Mouse (Mus musculus) lung, embryonic 14.5 days (tissue): ENCODE results near the gene Nat9. TPM values are rescaled to one million over a fixed set of nuclear protein-coding genes. Genes with fewer than 3 reads are reported as not detected.

ENCODE experiments used
- ATAC-seq: fragments of 200-750 bp; cut with Nextera tagmentation; 2 replicates; pipeline ENCODE4 v1.8.0; 2017; ENCODE audit warnings: mild to moderate bottlenecking, moderate TSS enrichment, moderate library complexity; ENCODE audit not compliant: insufficient read depth
- DNase-seq: peaks from one replicate; pipeline ENCODE4 v3.0.0-alpha.2; 2015
- H3K27ac ChIP-seq: fragments of 300-500 bp; sonication (generic); 2 replicates; pipeline ENCODE4 v1.5.1; 2014; ENCODE audit warnings: low read depth, mild to moderate bottlenecking, moderate library complexity
- H3K27me3 ChIP-seq: fragments of 300-500 bp; sonication (generic); 2 replicates; pipeline ENCODE4 v1.6.1; 2014; ENCODE audit warnings: low read length, control low read depth; ENCODE audit not compliant: insufficient read depth
- H3K36me3 ChIP-seq: fragments of 300-500 bp; sonication (generic); 2 replicates; pipeline ENCODE4 v1.6.1; 2014; ENCODE audit warnings: control low read depth; ENCODE audit not compliant: insufficient read depth
- H3K4me1 ChIP-seq: fragments of 300-500 bp; sonication (generic); 2 replicates; pipeline ENCODE4 v1.6.1; 2014; ENCODE audit warnings: antibody characterized with exemption, control low read depth; ENCODE audit not compliant: insufficient read depth
- H3K4me2 ChIP-seq: fragments of 300-500 bp; sonication (generic); 2 replicates; pipeline ENCODE4 v1.6.1; 2014; ENCODE audit warnings: mild to moderate bottlenecking
- H3K4me3 ChIP-seq: fragments of 300-500 bp; sonication (generic); 2 replicates; pipeline ENCODE4 v1.5.1; 2014; ENCODE audit warnings: low read depth, low read length
- H3K9ac ChIP-seq: fragments of 300-500 bp; sonication (generic); 2 replicates; pipeline ENCODE4 v1.6.1; 2014
- H3K9me3 ChIP-seq: fragments of 300-500 bp; sonication (generic); 2 replicates; pipeline ENCODE4 v1.6.1; 2016; ENCODE audit warnings: low read depth, low read length, control low read depth
- CTCF ChIP-seq: IDR thresholded peaks from 2 replicates; pipeline ENCODE4 v1.5.1; 2016; ENCODE audit warnings: antibody characterized with exemption, low read depth
- WGBS: fragments of 180-500 bp; shearing (Covaris S2); extraction: QIAGEN DNeasy Blood & Tissue Kit; methylation state at CpG from one replicate; pipeline ENCODE4 v1.1.7; 2014; 5-methylcytosine and 5-hydroxymethylcytosine counted together
- polyA plus RNA-seq: library from polyadenylated mRNA; unstranded; fragments of >200 nt; fragmentation: Nextera tagmentation; extraction: Ambion mirVana; gene quantifications from 2 replicates; pipeline ENCODE4 v1.2.1, GENCODE M21; 2014

Nat9 gene
- polyA plus RNA-seq, 1 experiment from 2014 or later: 17.9 TPM

GRCm38 (mm10) chr11:115224889-115225288 lies 37.2 kb upstream of the Nat9 start:
- ATAC-seq: no peak
- 34% methylated on average over 8 of the region's 8 CpGs for WGBS

GRCm38 (mm10) chr11:115223877-115224276 lies 36.2 kb upstream of the Nat9 start:
- H3K4me1 ChIP-seq: peaks cover 38% of the 10 kb centered on the region
- no peak overlapping the region for H3K9ac ChIP-seq
- H3K4me3 ChIP-seq: no peak overlapping the region
- H3K9me3 ChIP-seq: no peaks in the 10 kb centered on the region
- DNase-seq (no peak), ATAC-seq (no peak)
- TF ChIP-seq CTCF: no peak
- H3K4me2 ChIP-seq: 0 out of 2 replicates have a peak overlapping the region, but pooled peaks have one; percentile 12
- H3K27me3 ChIP-seq: peaks cover 19% of the 10 kb centered on the region; the same call in 1 of the 2 replicates
- no peaks in the 10 kb centered on the region; the same call in 1 of the 2 replicates for H3K36me3 ChIP-seq
- 50% methylated on average over 6 of the region's 6 CpGs for WGBS
- no peak overlapping the region for H3K27ac ChIP-seq

More at GRCm38 (mm10) chr11:115224889-115225288, 37.2 kb upstream of the Nat9 start:
- DNase-seq: peak; percentile 73
- TF ChIP-seq CTCF: peak; percentile 61
- H3K4me2 ChIP-seq: no peak overlapping the region
- H3K27ac ChIP-seq: no peak overlapping the region
- no peaks in the 10 kb centered on the region for H3K9me3 ChIP-seq
- H3K9ac ChIP-seq: no peak overlapping the region
- H3K36me3 ChIP-seq: no peaks in the 10 kb centered on the region; the same call in 1 of the 2 replicates
- peaks cover 19% of the 10 kb centered on the region; the same call in 1 of the 2 replicates for H3K27me3 ChIP-seq
- H3K4me1 ChIP-seq: peaks cover 36% of the 10 kb centered on the region
- H3K4me3 ChIP-seq: no peak overlapping the region

- no peak for TF ChIP-seq CTCF
These were observed 35.8 kb upstream of the Nat9 start for GRCm38 (mm10) chr11:115223451-115223850.

GRCm38 (mm10) chr11:115222570-115222969 lies 34.9 kb upstream of the Nat9 start:
- ATAC-seq (peak; percentile 25; the same call in 1 of the 2 replicates), DNase-seq (peak; percentile 21)
- peaks cover 22% of the 10 kb centered on the region; the same call in 1 of the 2 replicates for H3K27me3 ChIP-seq
- H3K9ac ChIP-seq: no peak overlapping the region
- peak overlapping the region; percentile 31; the same call in 1 of the 2 replicates for H3K4me2 ChIP-seq
- H3K36me3 ChIP-seq: no peaks in the 10 kb centered on the region
- 0 out of 2 replicates have a peak, but pooled peaks have one; percentile 5 for TF ChIP-seq CTCF
- H3K4me3 ChIP-seq: no peak overlapping the region
- WGBS: 9% methylated on average over 5 of the region's 5 CpGs
- no peaks in the 10 kb centered on the region for H3K9me3 ChIP-seq
- H3K27ac ChIP-seq: no peak overlapping the region
- H3K4me1 ChIP-seq: peaks cover 37% of the 10 kb centered on the region

More at GRCm38 (mm10) chr11:115223451-115223850, 35.8 kb upstream of the Nat9 start:
- Histone ChIP-seq H3K36me3 (no peaks in the 10 kb centered on the region; the same call in 1 of the 2 replicates), H3K4me2 (0 out of 2 replicates have a peak overlapping the region, but pooled peaks have one; percentile 12), H3K4me3 (no peak overlapping the region), H3K4me1 (peaks cover 38% of the 10 kb centered on the region), H3K9ac (no peak overlapping the region), H3K27ac (no peak overlapping the region), H3K9me3 (no peaks in the 10 kb centered on the region), H3K27me3 (peaks cover 19% of the 10 kb centered on the region; the same call in 1 of the 2 replicates)
- 43% methylated on average over 11 of the region's 11 CpGs for WGBS
- ATAC-seq (no peak), DNase-seq (no peak)

- Histone ChIP-seq H3K9ac (no peak overlapping the region), H3K9me3 (no peaks in the 10 kb centered on the region), H3K27me3 (peaks cover 22% of the 10 kb centered on the region; the same call in 1 of the 2 replicates)
These were observed 34.4 kb upstream of the Nat9 start for GRCm38 (mm10) chr11:115222077-115222476.

GRCm38 (mm10) chr11:115219685-115220084 lies 32.0 kb upstream of the Nat9 start:
- 72% methylated on average over 10 of the region's 10 CpGs for WGBS
- H3K27me3 ChIP-seq: peaks cover 22% of the 10 kb centered on the region; the same call in 1 of the 2 replicates
- H3K4me1 ChIP-seq: peaks cover 29% of the 10 kb centered on the region

More at GRCm38 (mm10) chr11:115222077-115222476, 34.4 kb upstream of the Nat9 start:
- H3K36me3 ChIP-seq: no peaks in the 10 kb centered on the region
- DNase-seq: peak; percentile 84
- peak; percentile 64; the same call in 1 of the 2 replicates for ATAC-seq
- H3K4me1 ChIP-seq: peaks cover 35% of the 10 kb centered on the region
- TF ChIP-seq CTCF: no peak
- no peak overlapping the region for H3K4me3 ChIP-seq
- peak overlapping the region; percentile 31; the same call in 1 of the 2 replicates for H3K4me2 ChIP-seq
- 7% methylated on average over 12 of the region's 12 CpGs for WGBS
- H3K27ac ChIP-seq: no peak overlapping the region

GRCm38 (mm10) chr11:115219263-115219662 lies 31.6 kb upstream of the Nat9 start:
- no peaks in the 10 kb centered on the region for H3K9me3 ChIP-seq
- WGBS: 24% methylated on average over 9 of the region's 9 CpGs
- ATAC-seq (no peak), DNase-seq (peak; percentile 33)
- no peak for TF ChIP-seq CTCF
- H3K27me3 ChIP-seq: peaks cover 22% of the 10 kb centered on the region; the same call in 1 of the 2 replicates
- peaks cover 29% of the 10 kb centered on the region for H3K4me1 ChIP-seq
- H3K9ac ChIP-seq: no peak overlapping the region
- peak overlapping the region; percentile 18; the same call in 1 of the 2 replicates for H3K27ac ChIP-seq
- H3K4me2 ChIP-seq: no peak overlapping the region
- no peaks in the 10 kb centered on the region for H3K36me3 ChIP-seq
- no peak overlapping the region for H3K4me3 ChIP-seq

More at GRCm38 (mm10) chr11:115219685-115220084, 32.0 kb upstream of the Nat9 start:
- Histone ChIP-seq H3K4me3 (no peak overlapping the region), H3K9ac (no peak overlapping the region), H3K36me3 (no peaks in the 10 kb centered on the region), H3K27ac (no peak overlapping the region), H3K4me2 (no peak overlapping the region), H3K9me3 (no peaks in the 10 kb centered on the region)
- TF ChIP-seq CTCF: no peak
- ATAC-seq: no peak
- no peak for DNase-seq
